Mouse (Mus musculus): ENCODE measurements around the gene Serp2. TPM values are rescaled to one million over a fixed set of nuclear protein-coding genes. Genes with fewer than 3 reads are reported as not detected.

Gene Serp2
- polyA plus RNA-seq, 1 experiment from 2014 or later = 75.8 TPM

DNA sequence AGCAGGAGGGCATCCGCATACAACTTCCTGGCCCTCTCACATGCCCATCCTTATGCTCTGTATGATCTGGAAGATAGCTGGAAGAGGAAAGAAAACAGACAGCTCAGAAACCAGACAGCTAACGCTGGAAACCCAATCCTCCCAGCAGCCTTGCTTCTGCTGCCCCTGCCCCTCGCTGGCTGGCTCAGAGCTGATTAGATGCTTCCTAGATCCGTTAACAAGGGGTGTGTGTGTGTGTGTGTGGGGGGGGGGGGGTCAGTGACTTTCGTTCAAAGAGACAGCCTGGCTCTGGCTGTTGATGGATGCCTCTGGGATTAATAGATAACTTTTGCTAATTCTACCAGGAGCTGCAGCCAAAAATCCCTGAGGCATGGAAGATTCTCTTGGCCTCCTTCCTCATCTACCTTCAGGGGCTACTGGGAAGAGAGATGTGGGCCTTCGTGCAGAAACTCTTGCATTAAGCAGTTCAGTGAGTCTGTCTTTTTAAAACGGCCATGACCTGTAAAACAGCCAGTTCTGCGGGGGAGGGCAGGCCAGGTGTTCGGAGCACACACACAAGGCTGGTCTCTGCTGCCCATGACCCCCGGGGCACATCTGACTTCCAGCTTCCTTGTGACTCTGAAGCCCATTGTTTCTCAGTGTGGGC is 23.4 kb downstream of the Serp2 start:
- peak overlapping the region; percentile 45; the same call in 1 of the 2 replicates for H3K9ac ChIP-seq
- H3K4me2 ChIP-seq = peak overlapping the region; percentile 57
- H3K36me3 ChIP-seq (ENCODE audit: poor library complexity, severe bottlenecking) = no peaks in the 10 kb centered on the region
- H3K27ac ChIP-seq = peak overlapping the region; percentile 52
- H3K9me3 ChIP-seq (replicated peaks) = no peaks in the 10 kb centered on the region
- WGBS = 22% methylated on average over 10 of the region's 10 CpGs
- ATAC-seq = peak; percentile 53; the same call in 1 of the 2 replicates
- H3K27me3 ChIP-seq = no peaks in the 10 kb centered on the region
- peak overlapping the region; percentile 22 for H3K4me3 ChIP-seq
- H3K4me1 ChIP-seq = peaks cover 16% of the 10 kb centered on the region

DNA sequence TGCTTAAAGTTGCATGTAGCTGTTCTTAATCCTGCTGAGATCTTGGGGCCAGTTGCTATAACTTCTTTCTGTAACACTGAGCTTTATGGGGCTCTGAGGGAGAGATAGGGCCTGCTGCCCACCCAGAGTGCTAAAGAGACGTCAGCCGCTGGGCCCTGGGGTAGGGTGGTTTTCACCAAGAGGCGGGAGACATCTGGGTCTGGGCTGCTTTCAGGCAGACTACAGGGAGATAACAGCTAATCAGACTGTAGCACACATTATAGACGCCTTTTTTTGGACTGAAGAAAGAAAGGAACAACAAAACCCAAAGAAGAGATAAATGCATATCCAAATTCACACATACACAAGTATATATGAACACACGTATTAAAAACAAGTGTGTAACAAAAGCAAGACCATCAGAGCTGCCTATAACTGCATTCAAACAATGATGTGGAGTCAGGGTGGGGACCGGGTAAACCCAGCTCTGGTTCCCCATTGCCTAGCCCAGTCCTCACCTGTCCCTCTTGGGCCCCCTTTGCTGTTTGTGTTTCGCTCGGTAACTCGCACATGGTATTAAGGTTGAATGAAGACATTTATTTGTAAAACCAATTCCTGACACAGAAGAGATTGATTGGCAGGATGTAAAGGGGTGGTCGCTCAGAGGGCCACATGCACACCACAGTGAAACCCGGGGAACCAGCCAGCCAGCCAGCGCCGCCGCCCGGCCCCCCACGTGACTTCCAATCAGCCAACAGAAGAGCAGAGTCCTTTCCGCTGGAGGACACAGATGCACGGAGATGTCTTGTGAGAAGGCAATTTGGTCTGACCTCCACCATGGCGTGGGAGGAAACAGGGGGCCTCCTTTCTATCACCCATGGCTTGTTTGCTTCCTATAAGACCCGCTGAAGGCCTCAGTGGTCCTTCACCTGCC is 24.2 kb downstream of the Serp2 start:
- peak overlapping the region; percentile 22 for H3K4me3 ChIP-seq
- H3K27ac ChIP-seq = peak overlapping the region; percentile 52
- peak overlapping the region; percentile 45; the same call in 1 of the 2 replicates for H3K9ac ChIP-seq

DNA sequence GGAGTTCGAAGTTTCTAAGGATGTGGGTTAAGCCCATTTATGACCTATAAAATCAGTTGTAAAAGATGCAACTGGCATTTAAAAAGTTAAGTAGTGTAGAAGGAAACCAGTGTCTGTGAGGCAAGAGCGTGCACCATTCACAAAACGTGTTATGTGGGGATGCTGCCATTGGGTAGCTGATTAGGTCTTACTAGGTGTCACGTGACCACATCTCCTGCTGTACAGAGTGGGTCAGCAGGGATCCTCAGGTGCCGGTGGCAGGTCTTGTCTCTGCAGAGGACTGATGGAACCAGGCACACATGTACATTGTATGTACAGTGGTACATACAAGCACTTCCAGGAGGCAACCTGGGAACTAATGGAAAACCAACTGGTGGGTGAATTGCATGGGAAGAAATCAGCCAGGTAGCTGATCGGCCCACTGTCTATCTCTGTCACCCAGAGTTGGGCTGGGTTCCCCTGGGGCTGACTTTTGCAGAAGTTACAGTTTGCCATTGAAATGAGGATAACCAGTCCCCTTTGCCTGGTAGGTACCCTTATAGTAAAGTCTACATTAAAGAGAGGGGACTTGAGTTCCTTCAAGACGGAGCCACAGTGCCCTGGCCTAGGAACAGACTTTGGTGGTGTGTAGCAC is 25.5 kb downstream of the Serp2 start:
- no peak for ATAC-seq
- no peaks in the 10 kb centered on the region for H3K9me3 ChIP-seq (replicated peaks)
- no peak overlapping the region for H3K27ac ChIP-seq
- H3K36me3 ChIP-seq (ENCODE audit: poor library complexity, severe bottlenecking) = no peaks in the 10 kb centered on the region
- H3K4me2 ChIP-seq = no peak overlapping the region
- H3K4me3 ChIP-seq = no peak overlapping the region
- WGBS = 96% methylated on average over 7 of the region's 7 CpGs
- peaks cover 12% of the 10 kb centered on the region for H3K4me1 ChIP-seq
- no peak overlapping the region for H3K9ac ChIP-seq
- no peaks in the 10 kb centered on the region for H3K27me3 ChIP-seq

More for the DNA sequence above, 24.2 kb downstream of the Serp2 start:
- ATAC-seq = peak; percentile 89
- Histone ChIP-seq H3K27me3 (no peaks in the 10 kb centered on the region), H3K4me1 (peaks cover 16% of the 10 kb centered on the region), H3K4me2 (peak overlapping the region; percentile 57), H3K36me3 (ENCODE audit: poor library complexity, severe bottlenecking) (no peaks in the 10 kb centered on the region), H3K9me3 (replicated peaks) (no peaks in the 10 kb centered on the region)
- 50% methylated on average over 20 of the region's 20 CpGs for WGBS

DNA sequence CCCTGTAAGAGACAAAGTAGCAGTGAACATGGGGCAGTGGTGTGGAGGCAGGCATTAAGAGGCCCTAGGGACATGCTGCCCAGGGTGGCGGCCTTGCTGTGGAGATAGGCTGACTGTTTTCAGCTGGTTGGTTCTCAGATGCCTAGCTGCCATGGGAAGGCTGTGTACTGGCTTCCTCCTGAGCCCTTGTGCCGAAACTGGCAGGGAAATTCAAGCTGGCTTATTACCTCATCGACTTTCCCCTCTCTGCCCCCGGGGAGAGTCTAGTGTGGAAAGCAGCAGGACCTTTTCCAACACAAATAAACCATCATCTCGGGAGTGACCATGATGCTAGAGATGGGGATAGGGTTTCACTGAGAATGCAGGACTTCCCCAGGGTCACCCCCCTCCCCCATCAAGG is 28.0 kb downstream of the Serp2 start:
- 48% methylated on average over 5 of the region's 5 CpGs for WGBS
- Histone ChIP-seq H3K27me3 (no peaks in the 10 kb centered on the region), H3K27ac (no peak overlapping the region), H3K9me3 (replicated peaks) (no peaks in the 10 kb centered on the region), H3K4me2 (no peak overlapping the region), H3K9ac (no peak overlapping the region), H3K4me1 (peaks cover 11% of the 10 kb centered on the region), H3K4me3 (no peak overlapping the region), H3K36me3 (ENCODE audit: poor library complexity, severe bottlenecking) (no peaks in the 10 kb centered on the region)
- ATAC-seq = no peak

DNA sequence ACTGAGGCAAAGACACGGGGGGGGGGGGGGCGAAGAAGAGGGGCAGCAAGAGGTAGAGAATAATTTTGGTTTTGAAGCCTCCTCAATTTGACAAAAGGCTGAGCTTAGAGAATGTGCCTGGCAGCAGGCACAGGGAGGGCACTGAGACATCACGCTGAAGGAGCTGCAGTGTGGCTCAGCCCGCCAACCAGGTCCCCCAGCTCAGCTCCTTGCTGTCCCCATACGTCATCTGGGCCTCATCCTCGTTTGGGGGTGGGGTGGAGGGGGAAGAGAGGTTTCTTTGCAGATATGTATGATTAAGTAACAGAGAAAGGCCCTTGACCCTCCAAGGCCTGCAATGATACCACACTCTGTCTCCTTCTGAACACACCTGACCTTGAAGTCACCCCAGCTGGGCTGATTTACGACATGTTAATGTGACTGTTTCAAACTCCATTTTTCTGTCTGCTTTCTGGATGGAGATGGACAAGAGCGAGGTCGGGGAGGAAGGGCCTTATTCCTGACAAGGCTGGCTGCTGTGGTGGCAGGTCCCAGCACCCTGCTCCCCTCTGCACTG is 28.9 kb downstream of the Serp2 start:
- Histone ChIP-seq H3K36me3 (ENCODE audit: poor library complexity, severe bottlenecking) (no peaks in the 10 kb centered on the region), H3K9ac (no peak overlapping the region), H3K27ac (no peak overlapping the region), H3K9me3 (replicated peaks) (no peaks in the 10 kb centered on the region), H3K4me2 (no peak overlapping the region), H3K27me3 (no peaks in the 10 kb centered on the region), H3K4me1 (peaks cover 3% of the 10 kb centered on the region), H3K4me3 (no peak overlapping the region)
- WGBS = 72% methylated on average over 9 of the region's 9 CpGs
- ATAC-seq = no peak

DNA sequence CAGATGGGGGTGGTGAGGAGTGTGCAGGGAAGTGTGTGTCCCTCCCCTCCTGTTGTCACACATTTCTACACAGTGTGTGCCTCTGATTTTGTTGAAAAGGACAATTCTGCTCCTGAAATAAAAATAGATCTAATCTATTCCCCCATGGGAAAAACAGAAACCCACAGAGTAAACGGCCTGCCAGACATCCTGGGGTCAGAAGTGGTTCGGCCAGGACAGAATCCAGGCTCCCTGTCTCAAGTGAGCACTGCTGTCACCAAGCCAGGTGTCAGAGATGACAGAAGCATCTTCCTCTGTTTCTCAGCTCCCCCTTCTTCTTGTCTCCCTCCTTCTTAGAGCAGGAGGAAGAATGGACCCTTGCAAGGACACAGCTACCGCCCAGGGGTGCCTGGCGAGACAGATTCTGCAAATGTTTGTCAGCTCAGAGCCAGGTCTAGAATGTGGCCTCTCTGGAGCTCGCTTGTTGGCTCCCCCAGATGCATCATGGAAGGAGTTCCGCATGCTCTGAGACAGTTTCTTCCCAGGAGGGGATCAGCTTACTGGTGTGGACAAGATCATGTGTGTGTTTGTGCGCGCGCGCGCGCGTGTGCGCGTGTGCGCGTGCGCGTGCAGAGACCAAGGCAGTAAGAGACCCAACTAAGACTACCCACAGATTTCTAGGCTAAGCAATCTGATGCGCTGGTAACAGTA is 29.5 kb downstream of the Serp2 start:
- no peaks in the 10 kb centered on the region for H3K4me1 ChIP-seq
- H3K27me3 ChIP-seq = no peaks in the 10 kb centered on the region
- no peak overlapping the region for H3K27ac ChIP-seq
- WGBS = 94% methylated on average over 20 of the region's 20 CpGs
- no peak for ATAC-seq
- H3K4me3 ChIP-seq = no peak overlapping the region
- H3K9me3 ChIP-seq (replicated peaks) = no peaks in the 10 kb centered on the region
- no peak overlapping the region for H3K4me2 ChIP-seq
- H3K36me3 ChIP-seq (ENCODE audit: poor library complexity, severe bottlenecking) = no peaks in the 10 kb centered on the region
- H3K9ac ChIP-seq = no peak overlapping the region

DNA sequence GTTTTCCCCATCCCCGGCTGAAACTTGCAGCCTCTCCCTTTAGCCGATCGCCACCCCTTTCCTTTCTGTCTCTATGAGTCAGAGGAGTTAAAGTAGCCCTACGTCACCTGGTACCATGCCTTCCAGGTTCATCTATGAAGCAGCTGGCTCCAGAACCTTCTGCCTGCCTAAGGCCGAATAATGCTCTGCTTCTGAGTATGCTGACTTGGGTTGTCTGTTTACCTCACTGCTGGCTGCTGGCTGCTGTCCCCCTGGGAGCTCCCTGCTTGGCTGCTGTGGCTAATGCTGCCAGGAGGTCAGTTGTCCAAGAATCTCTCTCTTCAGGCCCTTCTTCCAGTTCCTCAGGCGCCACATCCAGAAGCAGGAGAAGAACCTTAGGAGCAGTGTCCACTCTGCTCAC is 30.2 kb downstream of the Serp2 start:
- Histone ChIP-seq H3K4me3 (no peak overlapping the region), H3K27ac (no peak overlapping the region), H3K9ac (no peak overlapping the region), H3K4me1 (no peaks in the 10 kb centered on the region), H3K27me3 (no peaks in the 10 kb centered on the region), H3K36me3 (ENCODE audit: poor library complexity, severe bottlenecking) (no peaks in the 10 kb centered on the region), H3K9me3 (replicated peaks) (no peaks in the 10 kb centered on the region), H3K4me2 (no peak overlapping the region)
- 90% methylated on average over 6 of the region's 6 CpGs for WGBS
- ATAC-seq = no peak

DNA sequence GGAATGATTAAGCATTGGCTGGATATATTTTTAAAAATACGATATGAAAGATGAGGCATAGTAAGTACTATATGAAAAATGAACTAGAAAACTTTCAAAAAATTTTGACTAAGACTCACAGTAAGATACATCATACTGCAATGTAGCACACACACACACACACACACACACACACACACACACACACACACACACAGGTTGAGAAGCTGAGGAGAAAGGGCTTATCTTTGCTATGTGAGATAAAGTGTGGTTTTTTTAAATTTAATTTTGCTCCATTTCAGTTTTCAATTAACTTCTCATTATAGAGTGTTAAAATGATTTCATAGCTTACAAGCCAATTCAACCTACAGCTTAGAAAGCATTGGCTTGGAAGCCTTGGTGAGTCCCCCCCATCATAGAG is 33.3 kb downstream of the Serp2 start:
- Histone ChIP-seq H3K9ac (no peak overlapping the region), H3K4me3 (no peak overlapping the region), H3K27me3 (no peaks in the 10 kb centered on the region), H3K9me3 (replicated peaks) (no peaks in the 10 kb centered on the region), H3K4me2 (no peak overlapping the region), H3K36me3 (ENCODE audit: poor library complexity, severe bottlenecking) (no peaks in the 10 kb centered on the region), H3K27ac (no peak overlapping the region), H3K4me1 (no peaks in the 10 kb centered on the region)
- ATAC-seq = no peak
- WGBS = 97% methylated on average over 1 of the region's 1 CpGs

DNA sequence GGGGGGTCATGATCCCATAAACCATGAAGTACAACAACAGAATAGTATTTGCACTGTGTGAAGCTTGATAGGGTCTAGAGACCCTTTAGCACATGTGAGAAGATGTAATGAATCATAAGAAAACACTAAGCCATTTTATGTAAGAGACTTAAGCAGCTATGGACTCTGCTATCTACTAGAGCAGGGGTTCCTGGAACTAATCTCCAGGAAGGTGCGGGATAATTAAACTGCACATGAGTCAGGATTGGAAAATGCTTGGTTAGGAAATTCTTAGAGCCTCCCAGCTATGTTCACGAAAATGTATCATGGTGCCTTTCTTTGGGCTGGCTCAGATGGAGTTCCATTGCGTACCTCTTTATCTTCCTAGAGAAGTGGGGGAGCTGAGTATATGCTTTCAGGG is 35.4 kb downstream of the Serp2 start:
- WGBS = 95% methylated on average over 3 of the region's 3 CpGs
- no peak for ATAC-seq
- H3K4me3 ChIP-seq = no peak overlapping the region
- no peaks in the 10 kb centered on the region for H3K4me1 ChIP-seq
- H3K9ac ChIP-seq = no peak overlapping the region
- H3K4me2 ChIP-seq = no peak overlapping the region
- H3K27me3 ChIP-seq = no peaks in the 10 kb centered on the region
- H3K27ac ChIP-seq = no peak overlapping the region
- H3K9me3 ChIP-seq (replicated peaks) = no peaks in the 10 kb centered on the region
- H3K36me3 ChIP-seq (ENCODE audit: poor library complexity, severe bottlenecking) = no peaks in the 10 kb centered on the region

DNA sequence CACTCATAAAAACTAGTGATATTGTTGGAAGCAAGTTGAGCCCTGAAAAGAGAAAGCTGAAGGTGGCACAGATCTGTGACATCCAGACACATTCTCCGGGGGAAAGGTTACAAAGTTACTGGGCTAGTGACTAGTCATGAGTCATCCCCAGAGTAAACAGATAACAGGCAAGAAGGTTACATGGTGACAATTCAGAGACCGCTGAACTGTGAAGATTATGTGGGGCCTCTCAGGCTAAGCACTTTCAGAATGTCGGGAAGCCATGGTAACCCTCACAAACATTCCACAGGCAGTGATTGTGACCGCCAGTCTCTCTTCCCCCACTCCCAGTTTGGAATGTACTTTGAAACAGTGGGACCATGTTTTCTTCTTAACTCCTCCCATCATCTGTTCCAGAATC is 36.1 kb downstream of the Serp2 start:
- Histone ChIP-seq H3K9me3 (replicated peaks) (no peaks in the 10 kb centered on the region), H3K27ac (no peak overlapping the region), H3K4me3 (no peak overlapping the region), H3K36me3 (ENCODE audit: poor library complexity, severe bottlenecking) (no peaks in the 10 kb centered on the region), H3K4me1 (no peaks in the 10 kb centered on the region), H3K9ac (no peak overlapping the region), H3K27me3 (no peaks in the 10 kb centered on the region), H3K4me2 (no peak overlapping the region)
- 59% methylated on average over 4 of the region's 4 CpGs for WGBS
- no peak for ATAC-seq

DNA sequence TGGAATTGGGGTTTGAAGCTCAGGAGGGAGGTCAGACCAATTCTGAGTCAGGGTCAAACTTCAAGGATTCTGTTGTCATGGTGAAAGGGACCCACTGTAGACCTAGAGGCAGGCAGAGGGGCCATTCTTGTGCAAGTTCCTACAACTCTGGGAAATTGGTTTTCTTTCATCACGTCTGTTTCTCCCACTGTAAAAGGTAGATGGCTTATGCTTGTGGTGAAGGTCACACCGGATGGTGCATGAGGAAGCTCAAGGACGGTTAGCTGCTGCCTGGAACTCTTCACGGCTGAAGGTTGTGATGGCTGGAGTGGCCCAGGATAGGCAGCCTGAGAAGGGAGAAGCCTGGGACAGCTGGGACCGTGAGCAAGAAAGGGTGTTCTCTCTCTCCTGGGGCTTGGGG is 38.5 kb downstream of the Serp2 start:
- H3K4me1 ChIP-seq = peaks cover 8% of the 10 kb centered on the region
- no peaks in the 10 kb centered on the region for H3K9me3 ChIP-seq (replicated peaks)
- H3K4me3 ChIP-seq = no peak overlapping the region
- no peaks in the 10 kb centered on the region for H3K36me3 ChIP-seq (ENCODE audit: poor library complexity, severe bottlenecking)
- H3K9ac ChIP-seq = no peak overlapping the region
- no peak overlapping the region for H3K27ac ChIP-seq
- no peaks in the 10 kb centered on the region for H3K27me3 ChIP-seq
- no peak for ATAC-seq
- H3K4me2 ChIP-seq = no peak overlapping the region
- WGBS = 89% methylated on average over 5 of the region's 5 CpGs

Measured in forebrain, embryonic 13.5 days (tissue).